Mouse (Mus musculus) E14TG2a.4 (cell line): ENCODE measurements at regions not wholly inside any gene's neighbourhood (a gene's known extent, or its start where the extent isn't known, plus 50 kb on each side); places are given as distances from the start of the nearest gene placed in this dataset.

Source experiments
- CTCF ChIP-seq: conservative IDR thresholded peaks from 2 replicates; pipeline ENCODE4 v1.5.1; 2014; ENCODE audit warnings: low read length
- POU5F1 ChIP-seq: IDR thresholded peaks from 2 replicates; pipeline ENCODE4 v1.6.1; 2014; ENCODE audit warnings: low read length, borderline replicate concordance

DNA sequence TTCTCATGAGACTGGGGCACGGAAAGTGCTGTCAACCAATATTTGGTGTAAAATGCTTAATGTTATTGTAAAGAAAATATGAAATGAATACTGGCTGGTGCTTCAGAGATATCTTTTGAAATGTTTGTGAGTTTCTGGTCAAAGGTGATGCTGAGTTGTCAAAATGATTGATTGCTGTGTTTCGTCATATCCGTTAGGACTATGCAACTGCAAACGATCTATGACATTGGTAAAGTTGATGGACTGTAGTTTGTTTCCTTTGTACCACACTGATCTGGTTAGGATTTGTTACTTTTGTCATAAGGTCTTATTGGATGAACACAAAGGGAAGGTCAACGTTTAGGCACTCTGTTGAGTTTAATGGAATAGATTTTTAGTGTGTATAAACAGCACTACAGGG is 929.1 kb downstream of the Epha7 start:
- TF ChIP-seq CTCF (no peak), POU5F1 (no peak)
